Mouse (Mus musculus): ENCODE data around the gene Rab5if. TPM values are rescaled to one million over a fixed set of nuclear protein-coding genes. Genes with fewer than 3 reads are reported as not detected.
"Not testable (repeated sequence)": the region's sequence is repeated elsewhere in the genome, so short reads cannot be mapped to it uniquely, and the experiment has no call there.

Gene Rab5if
- polyA plus RNA-seq, 1 experiment from 2014 or later = 170 TPM

- H3K9ac ChIP-seq (ENCODE audit: low read length) = no peak overlapping the region
- H3K27ac ChIP-seq (ENCODE audit: low read length) = no peak overlapping the region
- peaks cover 20% of the 10 kb centered on the region for H3K4me1 ChIP-seq (replicated peaks; ENCODE audit: control insufficient read depth, insufficient read depth, low read length)
- H3K36me3 ChIP-seq (ENCODE audit: control insufficient read depth, insufficient read depth, low read length) = no peaks in the 10 kb centered on the region
- ATAC-seq (ENCODE audit: low read depth) = no peak
- 25% methylated on average over 10 of the region's 10 CpGs for WGBS
- no peaks in the 10 kb centered on the region for H3K9me3 ChIP-seq (ENCODE audit: control insufficient read depth, low read length)
- no peaks in the 10 kb centered on the region for H3K27me3 ChIP-seq (ENCODE audit: control insufficient read depth, insufficient read depth, low read depth, low read length)
- H3K4me2 ChIP-seq (ENCODE audit: low read depth, low read length) = no peak overlapping the region
- H3K4me3 ChIP-seq (ENCODE audit: low read length) = no peak overlapping the region
Measured at GRCm38 (mm10) chr2:156882431-156883001, 19.6 kb downstream of the Rab5if start.

- Histone ChIP-seq H3K36me3 (ENCODE audit: control insufficient read depth, insufficient read depth, low read length) (no peaks in the 10 kb centered on the region), H3K4me3 (ENCODE audit: low read length) (no peak overlapping the region), H3K9me3 (ENCODE audit: control insufficient read depth, low read length) (no peaks in the 10 kb centered on the region), H3K27ac (ENCODE audit: low read length) (no peak overlapping the region), H3K9ac (ENCODE audit: low read length) (no peak overlapping the region), H3K4me2 (ENCODE audit: low read depth, low read length) (no peak overlapping the region), H3K27me3 (ENCODE audit: control insufficient read depth, insufficient read depth, low read depth, low read length) (no peaks in the 10 kb centered on the region), H3K4me1 (replicated peaks; ENCODE audit: control insufficient read depth, insufficient read depth, low read length) (peaks cover 1% of the 10 kb centered on the region; the same call in 1 of the 2 replicates)
- ATAC-seq (ENCODE audit: low read depth) = no peak
- 80% methylated on average over 10 of the region's 10 CpGs for WGBS
Measured at GRCm38 (mm10) chr2:156884396-156885211, 21.7 kb downstream of the Rab5if start.

- not testable (repeated sequence) for H3K4me3 ChIP-seq (ENCODE audit: low read length); H3K27me3 ChIP-seq (ENCODE audit: control insufficient read depth, insufficient read depth, low read depth, low read length); H3K36me3 ChIP-seq (ENCODE audit: control insufficient read depth, insufficient read depth, low read length); ATAC-seq (ENCODE audit: low read depth); H3K9ac ChIP-seq (ENCODE audit: low read length); H3K4me2 ChIP-seq (ENCODE audit: low read depth, low read length); H3K27ac ChIP-seq (ENCODE audit: low read length); H3K4me1 ChIP-seq (replicated peaks; ENCODE audit: control insufficient read depth, insufficient read depth, low read length); H3K9me3 ChIP-seq (ENCODE audit: control insufficient read depth, low read length)
- WGBS = 80% methylated on average over 2 of the region's 2 CpGs
Measured at GRCm38 (mm10) chr2:156885666-156886065, 22.7 kb downstream of the Rab5if start.

GRCm38 (mm10) chr2:156886084-156886631, 23.2 kb downstream of the Rab5if start:
- Histone ChIP-seq H3K4me1 (replicated peaks; ENCODE audit: control insufficient read depth, insufficient read depth, low read length) (no peaks in the 10 kb centered on the region), H3K9ac (ENCODE audit: low read length) (no peak overlapping the region; the same call in 1 of the 2 replicates), H3K27ac (ENCODE audit: low read length) (no peak overlapping the region), H3K4me3 (ENCODE audit: low read length) (no peak overlapping the region), H3K36me3 (ENCODE audit: control insufficient read depth, insufficient read depth, low read length) (no peaks in the 10 kb centered on the region), H3K4me2 (ENCODE audit: low read depth, low read length) (no peak overlapping the region), H3K9me3 (ENCODE audit: control insufficient read depth, low read length) (no peaks in the 10 kb centered on the region), H3K27me3 (ENCODE audit: control insufficient read depth, insufficient read depth, low read depth, low read length) (no peaks in the 10 kb centered on the region)
- ATAC-seq (ENCODE audit: low read depth) = no peak
- WGBS = 69% methylated on average over 10 of the region's 10 CpGs

GRCm38 (mm10) chr2:156887017-156887416, 24.1 kb downstream of the Rab5if start, which contains the start of gene Sla2:
Sla2 (minus strand) TSS chr2:156887192.
- no peak within 1 kb of the TSS for H3K27ac ChIP-seq (ENCODE audit: low read length)
- ATAC-seq (ENCODE audit: low read depth) = no peak

GRCm38 (mm10) chr2:156888490-156888889, 25.6 kb downstream of the Rab5if start:
- Histone ChIP-seq H3K36me3 (ENCODE audit: control insufficient read depth, insufficient read depth, low read length) (no peaks in the 10 kb centered on the region), H3K9ac (ENCODE audit: low read length) (no peak overlapping the region), H3K9me3 (ENCODE audit: control insufficient read depth, low read length) (no peaks in the 10 kb centered on the region), H3K4me2 (ENCODE audit: low read depth, low read length) (no peak overlapping the region), H3K27me3 (ENCODE audit: control insufficient read depth, insufficient read depth, low read depth, low read length) (no peaks in the 10 kb centered on the region), H3K27ac (ENCODE audit: low read length) (no peak overlapping the region), H3K4me1 (replicated peaks; ENCODE audit: control insufficient read depth, insufficient read depth, low read length) (no peaks in the 10 kb centered on the region), H3K4me3 (ENCODE audit: low read length) (no peak overlapping the region)
- no peak for ATAC-seq (ENCODE audit: low read depth)
- WGBS = 64% methylated on average over 3 of the region's 3 CpGs

More at GRCm38 (mm10) chr2:156887017-156887416, 24.1 kb downstream of the Rab5if start, which contains the start of gene Sla2:
- Histone ChIP-seq H3K9ac (ENCODE audit: low read length) (peak within 1 kb of the TSS; percentile 9; the same call in 1 of the 2 replicates), H3K4me1 (replicated peaks; ENCODE audit: control insufficient read depth, insufficient read depth, low read length) (no peaks in the 10 kb centered on the region), H3K27me3 (ENCODE audit: control insufficient read depth, insufficient read depth, low read depth, low read length) (no peaks in the 10 kb centered on the region), H3K36me3 (ENCODE audit: control insufficient read depth, insufficient read depth, low read length) (no peaks in the 10 kb centered on the region), H3K4me2 (ENCODE audit: low read depth, low read length) (no peak within 1 kb of the TSS), H3K9me3 (ENCODE audit: control insufficient read depth, low read length) (no peaks in the 10 kb centered on the region), H3K4me3 (ENCODE audit: low read length) (no peak within 1 kb of the TSS)
- 50% methylated on average over 6 of the region's 6 CpGs for WGBS

- no peaks in the 10 kb centered on the region for H3K27me3 ChIP-seq (ENCODE audit: control insufficient read depth, insufficient read depth, low read depth, low read length)
- H3K9me3 ChIP-seq (ENCODE audit: control insufficient read depth, low read length) = no peaks in the 10 kb centered on the region
- no peaks in the 10 kb centered on the region for H3K36me3 ChIP-seq (ENCODE audit: control insufficient read depth, insufficient read depth, low read length)
- no peak overlapping the region for H3K4me3 ChIP-seq (ENCODE audit: low read length)
- H3K9ac ChIP-seq (ENCODE audit: low read length) = no peak overlapping the region
- WGBS = 25% methylated on average over 3 of the region's 3 CpGs
- H3K27ac ChIP-seq (ENCODE audit: low read length) = no peak overlapping the region
- no peak for ATAC-seq (ENCODE audit: low read depth)
- H3K4me2 ChIP-seq (ENCODE audit: low read depth, low read length) = no peak overlapping the region
- H3K4me1 ChIP-seq (replicated peaks; ENCODE audit: control insufficient read depth, insufficient read depth, low read length) = no peaks in the 10 kb centered on the region; the same call in 1 of the 2 replicates
Measured at GRCm38 (mm10) chr2:156892240-156892639, 29.3 kb downstream of the Rab5if start.

- H3K9me3 ChIP-seq (ENCODE audit: control insufficient read depth, low read length) = no peaks in the 10 kb centered on the region
- WGBS = 66% methylated on average over 6 of the region's 6 CpGs
- ATAC-seq (ENCODE audit: low read depth) = no peak
- no peak overlapping the region for H3K9ac ChIP-seq (ENCODE audit: low read length)
- no peaks in the 10 kb centered on the region for H3K27me3 ChIP-seq (ENCODE audit: control insufficient read depth, insufficient read depth, low read depth, low read length)
- H3K27ac ChIP-seq (ENCODE audit: low read length) = no peak overlapping the region
- H3K4me3 ChIP-seq (ENCODE audit: low read length) = no peak overlapping the region
- no peaks in the 10 kb centered on the region; the same call in 1 of the 2 replicates for H3K4me1 ChIP-seq (replicated peaks; ENCODE audit: control insufficient read depth, insufficient read depth, low read length)
- no peaks in the 10 kb centered on the region for H3K36me3 ChIP-seq (ENCODE audit: control insufficient read depth, insufficient read depth, low read length)
- H3K4me2 ChIP-seq (ENCODE audit: low read depth, low read length) = no peak overlapping the region
Measured at GRCm38 (mm10) chr2:156892821-156893220, 29.9 kb downstream of the Rab5if start.
